Mouse (Mus musculus): ENCODE measurements at regions not wholly inside any gene's neighbourhood (a gene's known extent, or its start where the extent isn't known, plus 50 kb on each side); places are given as distances from the start of the nearest gene placed in this dataset.

- Histone ChIP-seq H3K27me3 (ENCODE audit: insufficient read depth, low read length) (no peaks in the 10 kb centered on the region), H3K4me2 (ENCODE audit: low read depth, low read length) (no peak overlapping the region), H3K9me3 (ENCODE audit: low read length) (no peaks in the 10 kb centered on the region), H3K27ac (ENCODE audit: low read depth) (no peak overlapping the region), H3K36me3 (replicated peaks; ENCODE audit: insufficient read depth, low read length) (no peaks in the 10 kb centered on the region), H3K4me3 (ENCODE audit: low read depth, low read length) (no peak overlapping the region), H3K9ac (replicated peaks) (no peak overlapping the region), H3K4me1 (ENCODE audit: insufficient read depth) (no peaks in the 10 kb centered on the region)
- ATAC-seq (no peak), DNase-seq (no peak)
- 65% methylated on average over 4 of the region's 4 CpGs for WGBS (ENCODE audit: insufficient replicate concordance)
- TF ChIP-seq CTCF (IDR thresholded peaks at IDR 0.05; ENCODE audit: low read depth) (no peak), EP300 (IDR thresholded peaks at IDR 0.05; ENCODE audit: low read depth) (no peak)
Observed at GRCm38 (mm10) chr19:59630706-59631105, 172.5 kb downstream of the Emx2 start.

GRCm38 (mm10) chr19:59631541-59631940, 173.4 kb downstream of the Emx2 start:
- no peak overlapping the region for H3K27ac ChIP-seq (ENCODE audit: low read depth)
- no peaks in the 10 kb centered on the region for H3K36me3 ChIP-seq (replicated peaks; ENCODE audit: insufficient read depth, low read length)
- no peak overlapping the region for H3K4me3 ChIP-seq (ENCODE audit: low read depth, low read length)
- no peak overlapping the region for H3K4me2 ChIP-seq (ENCODE audit: low read depth, low read length)
- no peaks in the 10 kb centered on the region for H3K4me1 ChIP-seq (ENCODE audit: insufficient read depth)
- no peak overlapping the region for H3K9ac ChIP-seq (replicated peaks)
- H3K27me3 ChIP-seq (ENCODE audit: insufficient read depth, low read length), result no peaks in the 10 kb centered on the region
- no peaks in the 10 kb centered on the region for H3K9me3 ChIP-seq (ENCODE audit: low read length)
- no peak for TF ChIP-seq EP300 (IDR thresholded peaks at IDR 0.05; ENCODE audit: low read depth)
- no peak for TF ChIP-seq CTCF (IDR thresholded peaks at IDR 0.05; ENCODE audit: low read depth)
- 79% methylated on average over 1 of the region's 1 CpGs for WGBS (ENCODE audit: insufficient replicate concordance)
- ATAC-seq (no peak), DNase-seq (no peak)

- DNase-seq (no peak), ATAC-seq (no peak)
- H3K9ac ChIP-seq (replicated peaks), result no peak overlapping the region
- H3K27ac ChIP-seq (ENCODE audit: low read depth), result no peak overlapping the region
- no peaks in the 10 kb centered on the region for H3K27me3 ChIP-seq (ENCODE audit: insufficient read depth, low read length)
- no peaks in the 10 kb centered on the region for H3K36me3 ChIP-seq (replicated peaks; ENCODE audit: insufficient read depth, low read length)
- 64% methylated on average over 8 of the region's 8 CpGs for WGBS (ENCODE audit: insufficient replicate concordance)
- TF ChIP-seq CTCF (IDR thresholded peaks at IDR 0.05; ENCODE audit: low read depth) (no peak), EP300 (IDR thresholded peaks at IDR 0.05; ENCODE audit: low read depth) (no peak)
- no peak overlapping the region for H3K4me3 ChIP-seq (ENCODE audit: low read depth, low read length)
- no peak overlapping the region for H3K4me2 ChIP-seq (ENCODE audit: low read depth, low read length)
- H3K4me1 ChIP-seq (ENCODE audit: insufficient read depth), result no peaks in the 10 kb centered on the region
- H3K9me3 ChIP-seq (ENCODE audit: low read length), result no peaks in the 10 kb centered on the region
Observed at GRCm38 (mm10) chr19:59636271-59636670, 178.1 kb downstream of the Emx2 start.

GRCm38 (mm10) chr19:59642606-59643005, 184.4 kb downstream of the Emx2 start:
- WGBS (ENCODE audit: insufficient replicate concordance), result 66% methylated on average over 3 of the region's 3 CpGs
- TF ChIP-seq CTCF (IDR thresholded peaks at IDR 0.05; ENCODE audit: low read depth) (no peak), EP300 (IDR thresholded peaks at IDR 0.05; ENCODE audit: low read depth) (no peak)
- DNase-seq, result no peak
- Histone ChIP-seq H3K27ac (ENCODE audit: low read depth) (no peak overlapping the region), H3K4me2 (ENCODE audit: low read depth, low read length) (no peak overlapping the region), H3K9ac (replicated peaks) (no peak overlapping the region), H3K9me3 (ENCODE audit: low read length) (no peaks in the 10 kb centered on the region), H3K4me3 (ENCODE audit: low read depth, low read length) (no peak overlapping the region), H3K36me3 (replicated peaks; ENCODE audit: insufficient read depth, low read length) (no peaks in the 10 kb centered on the region), H3K27me3 (ENCODE audit: insufficient read depth, low read length) (no peaks in the 10 kb centered on the region), H3K4me1 (ENCODE audit: insufficient read depth) (no peaks in the 10 kb centered on the region)
- ATAC-seq, result no peak

GRCm38 (mm10) chr19:59646231-59646630, 188.1 kb downstream of the Emx2 start:
- 72% methylated on average over 8 of the region's 8 CpGs for WGBS (ENCODE audit: insufficient replicate concordance)

GRCm38 (mm10) chr19:59646656-59647055, 188.5 kb downstream of the Emx2 start:
- H3K9me3 ChIP-seq (ENCODE audit: low read length), result no peaks in the 10 kb centered on the region
- no peak for ATAC-seq
- no peak overlapping the region for H3K4me2 ChIP-seq (ENCODE audit: low read depth, low read length)
- no peaks in the 10 kb centered on the region for H3K36me3 ChIP-seq (replicated peaks; ENCODE audit: insufficient read depth, low read length)
- DNase-seq, result no peak
- no peaks in the 10 kb centered on the region for H3K27me3 ChIP-seq (ENCODE audit: insufficient read depth, low read length)
- 77% methylated on average over 7 of the region's 7 CpGs for WGBS (ENCODE audit: insufficient replicate concordance)
- H3K4me3 ChIP-seq (ENCODE audit: low read depth, low read length), result no peak overlapping the region
- no peak overlapping the region for H3K27ac ChIP-seq (ENCODE audit: low read depth)
- no peaks in the 10 kb centered on the region for H3K4me1 ChIP-seq (ENCODE audit: insufficient read depth)
- no peak for TF ChIP-seq CTCF (IDR thresholded peaks at IDR 0.05; ENCODE audit: low read depth)
- TF ChIP-seq EP300 (IDR thresholded peaks at IDR 0.05; ENCODE audit: low read depth), result no peak
- no peak overlapping the region for H3K9ac ChIP-seq (replicated peaks)

More at GRCm38 (mm10) chr19:59646231-59646630, 188.1 kb downstream of the Emx2 start:
- DNase-seq (no peak), ATAC-seq (no peak)
- no peaks in the 10 kb centered on the region for H3K36me3 ChIP-seq (replicated peaks; ENCODE audit: insufficient read depth, low read length)
- no peaks in the 10 kb centered on the region for H3K9me3 ChIP-seq (ENCODE audit: low read length)
- no peak overlapping the region for H3K4me2 ChIP-seq (ENCODE audit: low read depth, low read length)
- no peaks in the 10 kb centered on the region for H3K27me3 ChIP-seq (ENCODE audit: insufficient read depth, low read length)
- H3K4me1 ChIP-seq (ENCODE audit: insufficient read depth), result no peaks in the 10 kb centered on the region
- no peak overlapping the region for H3K27ac ChIP-seq (ENCODE audit: low read depth)
- no peak overlapping the region for H3K4me3 ChIP-seq (ENCODE audit: low read depth, low read length)
- no peak for TF ChIP-seq EP300 (IDR thresholded peaks at IDR 0.05; ENCODE audit: low read depth)
- no peak for TF ChIP-seq CTCF (IDR thresholded peaks at IDR 0.05; ENCODE audit: low read depth)
- H3K9ac ChIP-seq (replicated peaks), result no peak overlapping the region

- H3K4me1 ChIP-seq (ENCODE audit: insufficient read depth), result no peaks in the 10 kb centered on the region
- no peak overlapping the region for H3K27ac ChIP-seq (ENCODE audit: low read depth)
- TF ChIP-seq CTCF (IDR thresholded peaks at IDR 0.05; ENCODE audit: low read depth), result no peak
- TF ChIP-seq EP300 (IDR thresholded peaks at IDR 0.05; ENCODE audit: low read depth), result no peak
- H3K9ac ChIP-seq (replicated peaks), result no peak overlapping the region
- no peaks in the 10 kb centered on the region for H3K36me3 ChIP-seq (replicated peaks; ENCODE audit: insufficient read depth, low read length)
- H3K9me3 ChIP-seq (ENCODE audit: low read length), result no peaks in the 10 kb centered on the region
- WGBS (ENCODE audit: insufficient replicate concordance), result 86% methylated on average over 5 of the region's 5 CpGs
- DNase-seq, result no peak
- H3K27me3 ChIP-seq (ENCODE audit: insufficient read depth, low read length), result no peaks in the 10 kb centered on the region
- H3K4me2 ChIP-seq (ENCODE audit: low read depth, low read length), result no peak overlapping the region
- ATAC-seq, result no peak
- H3K4me3 ChIP-seq (ENCODE audit: low read depth, low read length), result no peak overlapping the region
Observed at GRCm38 (mm10) chr19:59649421-59649820, 191.2 kb downstream of the Emx2 start.

Data from liver, postnatal 0 days (tissue).